Comparison of ENCODE assay signal across 9 mouse cellular contexts in the genomic region with DNA sequence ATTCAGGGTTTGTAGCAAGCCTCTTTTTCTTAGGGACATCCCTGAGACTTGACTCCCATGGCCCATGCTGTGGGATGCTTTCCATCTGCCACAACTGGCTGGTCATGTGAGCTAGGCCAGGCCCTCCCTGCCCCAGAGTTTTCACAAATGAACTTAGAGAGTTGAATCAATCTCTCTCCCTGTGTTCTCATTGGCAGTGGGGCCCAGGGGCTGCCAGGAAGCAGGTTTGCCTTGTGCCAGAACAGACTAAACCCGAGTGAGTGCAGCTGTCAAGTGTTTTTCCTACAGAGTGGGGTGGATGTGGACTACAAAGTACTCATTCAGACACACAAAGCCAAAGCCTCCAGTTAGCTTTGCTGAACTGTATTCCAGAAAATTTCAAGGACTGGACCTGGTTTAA. TPM values are rescaled to one million over a fixed set of nuclear protein-coding genes. Genes with fewer than 3 reads are reported as not detected.
DNase-seq lines count a peak whose midpoint lies in the region; ATAC-seq and TF ChIP-seq lines count a peak whose summit lies in the region.
"Had no signal": no experiment of that assay in that cellular context is flagged by ENCODE, and none has a peak within 500 bp of the region (broad histone marks: within the 10 kb centered on the region; RNA-seq: fewer than 3 reads in every experiment).

No protein-coding gene starts in this region.

- peak; percentile 22; the same call in 1 of the 2 replicates for ATAC-seq in heart, embryonic 12.5 days (ENCODE audit: insufficient number of reproducible peaks, low FRiP score)
- ATAC-seq in stomach, embryonic 14.5 days (ENCODE audit: insufficient number of reproducible peaks, insufficient read depth, low FRiP score, low read depth), result peak; percentile 78; the same call in 1 of the 2 replicates
- ATAC-seq in erythroid progenitor cell, adult 5-6 weeks (replicated peaks; ENCODE audit: low FRiP score, poor library complexity, severe bottlenecking), result no peak

- TF ChIP-seq CTCF in layer of hippocampus, adult 2 months (conservative IDR thresholded peaks at IDR 0.05), result no peak

- H3K36me3 ChIP-seq in heart, embryonic 12.5 days, result no peaks in the 10 kb centered on the region
- H3K36me3 ChIP-seq in stomach, embryonic 14.5 days (ENCODE audit: control insufficient read depth, insufficient read depth, low read length), result no peaks in the 10 kb centered on the region
- H3K36me3 ChIP-seq: heart, embryonic 15.5 days had no signal

- H3K27me3 ChIP-seq in heart, embryonic 12.5 days (replicated peaks), result no peaks in the 10 kb centered on the region
- H3K27me3 ChIP-seq in stomach, embryonic 14.5 days (ENCODE audit: control insufficient read depth, insufficient read depth, low read length), result no peaks in the 10 kb centered on the region
- H3K27me3 ChIP-seq: heart, embryonic 15.5 days had no signal

- H3K27ac ChIP-seq in heart, embryonic 12.5 days (ENCODE audit: poor library complexity, severe bottlenecking), result 0 out of 2 replicates have a peak overlapping the region, but pooled peaks have one; percentile 7
- H3K27ac ChIP-seq in layer of hippocampus, adult 2 months, result 0 out of 2 replicates have a peak overlapping the region, but pooled peaks have one; percentile 23
- H3K27ac ChIP-seq in stomach, embryonic 14.5 days (ENCODE audit: low read length), result peak overlapping the region; percentile 61; the same call in 1 of the 2 replicates
- H3K27ac ChIP-seq: heart, embryonic 15.5 days had no signal

- WGBS in heart, embryonic 12.5 days, result 18% methylated on average over 1 of the region's 1 CpGs
- WGBS in stomach, embryonic 14.5 days, result 5% methylated on average over 1 of the region's 1 CpGs

- no peaks in the 10 kb centered on the region for H3K9me3 ChIP-seq in heart, embryonic 12.5 days (replicated peaks)
- H3K9me3 ChIP-seq in stomach, embryonic 14.5 days (ENCODE audit: control insufficient read depth, low read depth, low read length), result no peaks in the 10 kb centered on the region
- H3K9me3 ChIP-seq: heart, embryonic 15.5 days had no signal

- no peak overlapping the region for H3K4me2 ChIP-seq in heart, embryonic 12.5 days
- no peak overlapping the region for H3K4me2 ChIP-seq in stomach, embryonic 14.5 days (replicated peaks; ENCODE audit: low read depth, low read length)
- H3K4me2 ChIP-seq: heart, embryonic 15.5 days had no signal

- DNase-seq in right cerebral cortex, postnatal 10 days (ENCODE audit: low spot score in 2 of 2), result peak; percentile 70 to 72
- DNase-seq in right cerebral cortex, adult 2 months (ENCODE audit: low spot score in 2 of 2), result no peak
- DNase-seq in layer of hippocampus, adult 2 months (ENCODE audit: low spot score in 2 of 2), result peak in 1 of 2 experiments; percentile 26
- DNase-seq in frontal cortex, adult 2 months (ENCODE audit: extremely low spot score in 1 of 2, low spot score in 1 of 2), result no peak
- no peak for DNase-seq in B cell, adult 2 months

- H3K9ac ChIP-seq in heart, embryonic 12.5 days, result no peak overlapping the region
- H3K9ac ChIP-seq in stomach, embryonic 14.5 days (replicated peaks; ENCODE audit: low read depth, low read length), result no peak overlapping the region
- H3K9ac ChIP-seq: heart, embryonic 15.5 days had no signal

- H3K4me3 ChIP-seq in heart, embryonic 12.5 days, result no peak overlapping the region
- H3K4me3 ChIP-seq in layer of hippocampus, adult 2 months, result no peak overlapping the region
- H3K4me3 ChIP-seq in stomach, embryonic 14.5 days (ENCODE audit: low read depth, low read length), result no peak overlapping the region
- H3K4me3 ChIP-seq: heart, embryonic 15.5 days had no signal

- peaks cover 6% of the 10 kb centered on the region for H3K4me1 ChIP-seq in heart, embryonic 12.5 days (replicated peaks)
- H3K4me1 ChIP-seq in stomach, embryonic 14.5 days (ENCODE audit: control insufficient read depth, insufficient read depth, low read length), result peaks cover 7% of the 10 kb centered on the region; the same call in 1 of the 2 replicates

RNA-seq across cellular contexts. Expression of a gene that starts 12.7 kb away (rescaled TPM):
- 222 and 233 TPM in 2 replicates for polyA plus RNA-seq in heart, embryonic 12.5 days (2016; fragmentation: Nextera tagmentation; extraction: Ambion mirVana)
- 100 to 1,000 TPM in 1 of 2 experiments, 10 to 100 TPM in 1; 83.0 to 101 TPM for total RNA-seq in layer of hippocampus, adult 2 months (2021)
- 302 and 323 TPM in 2 replicates for polyA plus RNA-seq in stomach, embryonic 14.5 days (2014; fragmentation: Nextera tagmentation; extraction: Ambion mirVana)
- 272 and 315 TPM in 2 replicates for polyA plus RNA-seq in frontal cortex, adult 2 months (2012; rRNA removed)
- total RNA-seq in erythroid progenitor cell, adult 5-6 weeks (2015; ENCODE audit: low replicate concordance), result 60.4 and 62.7 TPM in 2 replicates
- total RNA-seq in erythroid progenitor cell, adult 5-6 weeks (2017; ENCODE audit: low replicate concordance), result 29.4 and 45.1 TPM in 2 replicates

RNA-seq across cellular contexts. Expression of a gene that starts 29.5 kb away (rescaled TPM):
- not detected in 2 replicates for polyA plus RNA-seq in heart, embryonic 12.5 days (2016; fragmentation: Nextera tagmentation; extraction: Ambion mirVana)
- total RNA-seq in layer of hippocampus, adult 2 months (2021), result not detected
- not detected in 2 replicates for polyA plus RNA-seq in stomach, embryonic 14.5 days (2014; fragmentation: Nextera tagmentation; extraction: Ambion mirVana)
- not detected in 2 replicates for polyA plus RNA-seq in frontal cortex, adult 2 months (2012; rRNA removed)
- total RNA-seq in erythroid progenitor cell, adult 5-6 weeks (2015; ENCODE audit: low replicate concordance), result not detected in 2 replicates
- not detected in 2 replicates for total RNA-seq in erythroid progenitor cell, adult 5-6 weeks (2017; ENCODE audit: low replicate concordance)
- polyA plus RNA-seq: heart, embryonic 15.5 days had no signal

Comparison
In these comparisons a context has a peak if more than half of its experiments do, and no peak if none do; other contexts are left out.
1. DNase-seq: peak in right cerebral cortex, postnatal 10 days (2 of 2); none in right cerebral cortex, adult 2 months (0 of 2), frontal cortex, adult 2 months (0 of 2) and B cell, adult 2 months (0 of 2).
2. H3K27ac ChIP-seq: peak in every context shown above with its lines; median percentile 61 in stomach, embryonic 14.5 days; 23 in layer of hippocampus, adult 2 months; 7 in heart, embryonic 12.5 days.